Mouse (Mus musculus): ENCODE measurements around the gene Acer2. TPM values are rescaled to one million over a fixed set of nuclear protein-coding genes. Genes with fewer than 3 reads are reported as not detected.

The Acer2 gene
- polyA plus RNA-seq, 1 experiment from 2014 or later: 37.2 TPM

- H3K9me3 ChIP-seq (ENCODE audit: control insufficient read depth, low read length): no peaks in the 10 kb centered on the region
- no peak overlapping the region for H3K27ac ChIP-seq (ENCODE audit: low read length)
- 26% methylated on average over 18 of the region's 18 CpGs for WGBS
- H3K4me3 ChIP-seq (ENCODE audit: low read length): no peak overlapping the region
- peaks cover 2% of the 10 kb centered on the region; the same call in 1 of the 2 replicates for H3K4me1 ChIP-seq (replicated peaks; ENCODE audit: control insufficient read depth, insufficient read depth, low read length)
- H3K4me2 ChIP-seq (ENCODE audit: low read depth, low read length): no peak overlapping the region
- peak overlapping the region; percentile 15; the same call in 1 of the 2 replicates for H3K9ac ChIP-seq (ENCODE audit: low read length)
- H3K27me3 ChIP-seq (ENCODE audit: control insufficient read depth, insufficient read depth, low read depth, low read length): no peaks in the 10 kb centered on the region
- ATAC-seq (ENCODE audit: low read depth): 0 out of 2 replicates have a peak, but pooled peaks have one; percentile 26
- no peaks in the 10 kb centered on the region for H3K36me3 ChIP-seq (ENCODE audit: control insufficient read depth, insufficient read depth, low read length)
These were observed 37.6 kb downstream of the Acer2 start for GRCm38 (mm10) chr4:86911576-86912341.

- 75% methylated on average over 7 of the region's 7 CpGs for WGBS
These were observed 38.6 kb downstream of the Acer2 start for GRCm38 (mm10) chr4:86912757-86913156.

GRCm38 (mm10) chr4:86916062-86916461 lies 41.9 kb downstream of the Acer2 start:
- H3K4me2 ChIP-seq (ENCODE audit: low read depth, low read length): no peak overlapping the region
- H3K4me1 ChIP-seq (replicated peaks; ENCODE audit: control insufficient read depth, insufficient read depth, low read length): peaks cover 2% of the 10 kb centered on the region; the same call in 1 of the 2 replicates
- no peaks in the 10 kb centered on the region for H3K27me3 ChIP-seq (ENCODE audit: control insufficient read depth, insufficient read depth, low read depth, low read length)
- H3K9me3 ChIP-seq (ENCODE audit: control insufficient read depth, low read length): no peaks in the 10 kb centered on the region
- no peaks in the 10 kb centered on the region for H3K36me3 ChIP-seq (ENCODE audit: control insufficient read depth, insufficient read depth, low read length)
- ATAC-seq (ENCODE audit: low read depth): no peak
- 50% methylated on average over 1 of the region's 1 CpGs for WGBS
- H3K27ac ChIP-seq (ENCODE audit: low read length): no peak overlapping the region
- no peak overlapping the region for H3K9ac ChIP-seq (ENCODE audit: low read length)
- no peak overlapping the region for H3K4me3 ChIP-seq (ENCODE audit: low read length)

More at GRCm38 (mm10) chr4:86912757-86913156, 38.6 kb downstream of the Acer2 start:
- Histone ChIP-seq H3K4me2 (ENCODE audit: low read depth, low read length) (no peak overlapping the region), H3K36me3 (ENCODE audit: control insufficient read depth, insufficient read depth, low read length) (no peaks in the 10 kb centered on the region), H3K4me1 (replicated peaks; ENCODE audit: control insufficient read depth, insufficient read depth, low read length) (peaks cover 2% of the 10 kb centered on the region; the same call in 1 of the 2 replicates), H3K9ac (ENCODE audit: low read length) (no peak overlapping the region), H3K4me3 (ENCODE audit: low read length) (no peak overlapping the region), H3K27me3 (ENCODE audit: control insufficient read depth, insufficient read depth, low read depth, low read length) (no peaks in the 10 kb centered on the region), H3K9me3 (ENCODE audit: control insufficient read depth, low read length) (no peaks in the 10 kb centered on the region), H3K27ac (ENCODE audit: low read length) (no peak overlapping the region)
- ATAC-seq (ENCODE audit: low read depth): no peak

GRCm38 (mm10) chr4:86923476-86924055 lies 49.4 kb downstream of the Acer2 start:
- Histone ChIP-seq H3K4me1 (replicated peaks; ENCODE audit: control insufficient read depth, insufficient read depth, low read length) (no peaks in the 10 kb centered on the region), H3K4me3 (ENCODE audit: low read length) (no peak overlapping the region), H3K36me3 (ENCODE audit: control insufficient read depth, insufficient read depth, low read length) (no peaks in the 10 kb centered on the region), H3K27me3 (ENCODE audit: control insufficient read depth, insufficient read depth, low read depth, low read length) (no peaks in the 10 kb centered on the region), H3K9me3 (ENCODE audit: control insufficient read depth, low read length) (no peaks in the 10 kb centered on the region), H3K27ac (ENCODE audit: low read length) (no peak overlapping the region), H3K4me2 (ENCODE audit: low read depth, low read length) (no peak overlapping the region), H3K9ac (ENCODE audit: low read length) (no peak overlapping the region)
- 76% methylated on average over 3 of the region's 3 CpGs for WGBS
- ATAC-seq (ENCODE audit: low read depth): no peak

DNA sequence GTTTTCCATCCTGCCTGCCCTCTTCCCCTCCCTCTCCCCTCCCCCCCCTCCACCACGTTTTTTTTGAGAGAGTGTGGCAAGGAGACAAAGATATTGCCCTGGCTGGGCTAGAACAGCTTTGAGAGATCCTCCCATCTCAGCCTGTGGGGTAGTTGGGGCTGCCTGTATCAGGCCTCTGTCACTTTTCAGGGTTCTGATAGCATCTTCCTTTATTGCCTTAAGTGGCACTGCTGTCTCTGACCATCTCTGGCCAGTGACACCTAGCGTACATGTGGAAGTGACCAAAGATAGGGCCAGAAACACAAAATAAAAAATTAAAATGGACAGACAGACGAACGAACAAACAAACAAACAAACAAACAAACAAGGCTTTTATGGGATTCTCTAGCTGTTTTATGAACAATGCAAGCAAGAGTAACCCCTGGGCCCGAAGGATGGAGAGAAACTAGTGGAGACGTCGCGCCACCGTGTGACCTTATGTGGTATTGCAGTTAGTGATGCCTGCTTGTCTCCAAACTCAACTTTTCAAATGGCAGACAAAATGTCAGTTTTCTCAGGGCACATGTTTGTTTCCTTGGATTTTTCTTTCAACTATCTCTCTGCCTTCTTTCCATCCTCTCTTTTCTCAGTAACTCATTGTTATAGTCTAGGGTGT lies 50.7 kb downstream of the Acer2 start:
- Histone ChIP-seq H3K9ac (ENCODE audit: low read length) (no peak overlapping the region), H3K36me3 (ENCODE audit: control insufficient read depth, insufficient read depth, low read length) (no peaks in the 10 kb centered on the region), H3K4me1 (replicated peaks; ENCODE audit: control insufficient read depth, insufficient read depth, low read length) (no peaks in the 10 kb centered on the region), H3K4me3 (ENCODE audit: low read length) (no peak overlapping the region), H3K9me3 (ENCODE audit: control insufficient read depth, low read length) (no peaks in the 10 kb centered on the region), H3K27ac (ENCODE audit: low read length) (no peak overlapping the region), H3K4me2 (ENCODE audit: low read depth, low read length) (no peak overlapping the region), H3K27me3 (ENCODE audit: control insufficient read depth, insufficient read depth, low read depth, low read length) (no peaks in the 10 kb centered on the region)
- peak; percentile 42 for ATAC-seq (ENCODE audit: low read depth)
- 11% methylated on average over 9 of the region's 9 CpGs for WGBS

- Histone ChIP-seq H3K36me3 (ENCODE audit: control insufficient read depth, insufficient read depth, low read length) (no peaks in the 10 kb centered on the region), H3K4me3 (ENCODE audit: low read length) (no peak overlapping the region), H3K4me1 (replicated peaks; ENCODE audit: control insufficient read depth, insufficient read depth, low read length) (no peaks in the 10 kb centered on the region), H3K9me3 (ENCODE audit: control insufficient read depth, low read length) (no peaks in the 10 kb centered on the region), H3K27me3 (ENCODE audit: control insufficient read depth, insufficient read depth, low read depth, low read length) (no peaks in the 10 kb centered on the region), H3K9ac (ENCODE audit: low read length) (no peak overlapping the region), H3K4me2 (ENCODE audit: low read depth, low read length) (no peak overlapping the region), H3K27ac (ENCODE audit: low read length) (no peak overlapping the region)
- no peak for ATAC-seq (ENCODE audit: low read depth)
- WGBS: 83% methylated on average over 3 of the region's 3 CpGs
These were observed 52.8 kb downstream of the Acer2 start for GRCm38 (mm10) chr4:86926997-86927396.

DNA sequence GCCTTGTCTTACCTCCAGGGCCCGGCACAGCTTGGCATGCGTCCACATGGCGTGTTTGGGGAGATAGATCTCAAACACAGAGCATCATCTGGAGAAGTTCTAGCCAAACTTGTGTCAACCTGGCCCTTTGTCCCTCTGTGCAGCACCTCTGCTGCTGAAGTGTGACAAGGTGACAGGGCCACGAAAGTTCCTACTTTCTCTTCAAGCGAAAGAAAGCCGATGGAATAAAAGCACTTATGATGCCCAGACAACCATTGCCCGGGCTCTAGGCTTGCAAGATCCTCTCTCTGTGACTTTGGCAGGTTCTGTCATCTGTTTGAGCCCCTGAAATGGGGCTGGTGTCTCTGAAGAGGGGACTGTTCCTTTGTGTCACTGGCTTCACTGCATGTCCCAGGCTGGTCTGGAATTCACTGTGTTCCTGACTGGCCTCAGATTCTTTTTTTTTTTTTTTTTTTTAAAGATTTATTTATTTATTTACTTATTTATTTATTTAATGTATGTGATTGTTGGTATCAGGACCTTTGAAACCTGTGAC lies 56.0 kb downstream of the Acer2 start:
- Histone ChIP-seq H3K27me3 (ENCODE audit: control insufficient read depth, insufficient read depth, low read depth, low read length) (no peaks in the 10 kb centered on the region), H3K9me3 (ENCODE audit: control insufficient read depth, low read length) (no peaks in the 10 kb centered on the region), H3K4me2 (ENCODE audit: low read depth, low read length) (peak overlapping the region; percentile 65), H3K36me3 (ENCODE audit: control insufficient read depth, insufficient read depth, low read length) (no peaks in the 10 kb centered on the region), H3K4me3 (ENCODE audit: low read length) (peak overlapping the region; percentile 59), H3K27ac (ENCODE audit: low read length) (no peak overlapping the region), H3K4me1 (replicated peaks; ENCODE audit: control insufficient read depth, insufficient read depth, low read length) (no peaks in the 10 kb centered on the region), H3K9ac (ENCODE audit: low read length) (no peak overlapping the region)
- WGBS: 78% methylated on average over 7 of the region's 7 CpGs
- peak; percentile 39; the same call in 1 of the 2 replicates for ATAC-seq (ENCODE audit: low read depth)

- 7% methylated on average over 33 of the region's 33 CpGs for WGBS
- ATAC-seq (ENCODE audit: low read depth): peak; percentile 79
- Histone ChIP-seq H3K4me2 (ENCODE audit: low read depth, low read length) (peak overlapping the region; percentile 65), H3K9me3 (ENCODE audit: control insufficient read depth, low read length) (no peaks in the 10 kb centered on the region), H3K36me3 (ENCODE audit: control insufficient read depth, insufficient read depth, low read length) (no peaks in the 10 kb centered on the region), H3K27ac (ENCODE audit: low read length) (peak overlapping the region; percentile 81), H3K4me3 (ENCODE audit: low read length) (peak overlapping the region; percentile 59), H3K4me1 (replicated peaks; ENCODE audit: control insufficient read depth, insufficient read depth, low read length) (no peaks in the 10 kb centered on the region), H3K27me3 (ENCODE audit: control insufficient read depth, insufficient read depth, low read depth, low read length) (no peaks in the 10 kb centered on the region), H3K9ac (ENCODE audit: low read length) (peak overlapping the region; percentile 78)
These were observed 56.6 kb downstream of the Acer2 start for GRCm38 (mm10) chr4:86930636-86931456.
